Mouse (Mus musculus): ENCODE measurements at regions not wholly inside any gene's neighbourhood (a gene's known extent, or its start where the extent isn't known, plus 50 kb on each side); places are given as distances from the start of the nearest gene placed in this dataset.
A peak's percentile ranks its signal among the peaks of the same experiment; 100 is the strongest.

DNA sequence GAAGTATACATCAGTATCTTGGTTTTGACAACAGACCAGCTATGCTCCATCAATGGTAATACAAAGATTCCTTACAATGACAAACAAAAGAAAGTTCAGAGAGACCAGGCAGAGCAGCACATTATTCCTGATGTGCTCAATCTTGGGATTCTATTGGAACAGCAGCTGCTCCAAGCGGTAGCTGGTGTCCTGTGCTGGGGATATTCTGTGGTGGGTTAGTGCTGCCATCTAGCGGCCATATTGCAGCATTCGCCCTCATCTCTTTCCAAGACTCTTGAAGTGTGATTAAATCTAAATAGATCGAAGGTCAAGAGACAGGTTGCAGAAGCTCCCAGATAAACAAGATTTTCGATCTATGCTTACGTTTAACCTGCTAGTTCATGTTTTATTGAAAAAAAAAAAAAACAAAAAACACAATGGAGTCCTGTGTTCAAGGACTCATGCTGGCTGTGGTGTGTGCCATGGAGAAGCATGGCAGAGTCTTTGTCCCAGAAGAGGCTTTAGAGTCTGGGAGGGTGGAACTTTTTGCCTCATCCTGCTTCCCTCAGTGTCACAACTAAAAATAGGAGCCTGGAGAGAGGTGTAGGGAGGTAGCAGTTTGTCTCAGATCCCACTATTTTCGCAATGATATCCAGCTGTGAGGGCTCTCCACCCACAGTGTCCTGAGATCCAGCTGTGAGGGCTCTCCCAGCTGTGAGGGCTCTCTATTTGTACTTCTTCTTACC, 468.6 kb downstream of the Plcl1 start:
- TF ChIP-seq POLR2A (IDR thresholded peaks at IDR 0.05; ENCODE audit: insufficient read length, low read depth) (no peak), TCF12 (IDR thresholded peaks at IDR 0.05; ENCODE audit: insufficient read depth, poor library complexity, severe bottlenecking) (no peak), MYOD1 (IDR thresholded peaks at IDR 0.05; ENCODE audit: control insufficient read depth in 1 of 3, insufficient read length in 2 of 3, low read depth in 2 of 3) (peak in 1 of 3 experiments; percentile 27), POLR2AphosphoS2 (IDR thresholded peaks at IDR 0.05; ENCODE audit: insufficient read length, low read depth) (no peak), E2F4 (IDR thresholded peaks at IDR 0.05; ENCODE audit: insufficient read depth) (no peak), CEBPB (IDR thresholded peaks at IDR 0.05; ENCODE audit: insufficient read depth, poor library complexity, severe bottlenecking) (no peak)
